Mouse (Mus musculus) gastrocnemius, postnatal 14 days (tissue): ENCODE results near the gene Etnk1. TPM values are rescaled to one million over a fixed set of nuclear protein-coding genes. Genes with fewer than 3 reads are reported as not detected.
A peak's percentile ranks its signal among the peaks of the same experiment; 100 is the strongest.
"Not testable (repeated sequence)": the region's sequence is repeated elsewhere in the genome, so short reads cannot be mapped to it uniquely, and the experiment has no call there.

ENCODE experiments used
- DNase-seq: peaks from one replicate; pipeline ENCODE4 v3.0.0; 2021; ENCODE audit warnings: mixed read lengths
- intact Hi-C: fragments of 180-260 bp; cut with DNase I; formaldehyde crosslinking; loops from one replicate; pipeline ENCODE4 v1.15.1; 2025; ENCODE audit warnings: low total_unique reads
- total RNA-seq, 2 experiments: library from RNA; stranded (reverse); gene quantifications; 2 replicates each; pipeline ENCODE4 v1.2.3; 2021

Etnk1 gene
- total RNA-seq, 2 experiments from 2014 or later: 14.3 to 14.6 TPM

- peak; percentile 10 for DNase-seq
- intact Hi-C loops: no loop called here
Observed at GRCm38 (mm10) chr6:143146756-143147155, 20.3 kb upstream of the Etnk1 start.

- no peak for DNase-seq
- intact Hi-C loops: no loop called here
Observed at GRCm38 (mm10) chr6:143148868-143149267, 18.2 kb upstream of the Etnk1 start.

GRCm38 (mm10) chr6:143149766-143150291, 17.2 kb upstream of the Etnk1 start:
- intact Hi-C loops: no loop called here
- no peak for DNase-seq

- intact Hi-C loops, DNase-seq: not testable (repeated sequence)
Observed at GRCm38 (mm10) chr6:143151081-143151995, 15.7 kb upstream of the Etnk1 start.

- DNase-seq: no peak
- intact Hi-C loops: no loop called here
Observed at GRCm38 (mm10) chr6:143152321-143152827, 14.6 kb upstream of the Etnk1 start.

- intact Hi-C loops: no loop called here
- DNase-seq: no peak
Observed at GRCm38 (mm10) chr6:143153160-143153559, 13.9 kb upstream of the Etnk1 start.

- intact Hi-C loops: no loop called here
- DNase-seq: no peak
Observed at GRCm38 (mm10) chr6:143153751-143154494, 13.1 kb upstream of the Etnk1 start.

- DNase-seq: peak; percentile 6
- intact Hi-C loops: no loop called here
Observed at GRCm38 (mm10) chr6:143154885-143155284, 12.1 kb upstream of the Etnk1 start.

GRCm38 (mm10) chr6:143155996-143156395, 11.0 kb upstream of the Etnk1 start:
- DNase-seq: no peak
- intact Hi-C loops: no loop called here

- intact Hi-C loops: no loop called here
- DNase-seq: no peak
Observed at GRCm38 (mm10) chr6:143156684-143157083, 10.3 kb upstream of the Etnk1 start.

GRCm38 (mm10) chr6:143157401-143157800, 9.6 kb upstream of the Etnk1 start:
- intact Hi-C loops: no loop called here
- DNase-seq: no peak

- DNase-seq: no peak
- intact Hi-C loops: no loop called here
Observed at GRCm38 (mm10) chr6:143160572-143161231, 6.3 kb upstream of the Etnk1 start.

GRCm38 (mm10) chr6:143162161-143162877, 4.7 kb upstream of the Etnk1 start:
- DNase-seq: no peak
- intact Hi-C loops: no loop called here

GRCm38 (mm10) chr6:143163956-143164905, 2.8 kb upstream of the Etnk1 start:
- intact Hi-C loops: no loop called here

GRCm38 (mm10) chr6:143164906-143165255, 2.1 kb upstream of the Etnk1 start:
- intact Hi-C loops: no loop called here
- DNase-seq: no peak

More at GRCm38 (mm10) chr6:143163956-143164905, 2.8 kb upstream of the Etnk1 start:
- no peak for DNase-seq

GRCm38 (mm10) chr6:143165404-143166257, 1.4 kb upstream of the Etnk1 start:
- intact Hi-C loops: no loop called here
- DNase-seq: no peak

- intact Hi-C loops: no loop called here
- peak; percentile 51 for DNase-seq
Observed at GRCm38 (mm10) chr6:143167409-143167919, 443 bp downstream of the Etnk1 start.
